Mouse (Mus musculus) Patski (cell line): ENCODE measurements around the gene Gm20388. TPM values are rescaled to one million over a fixed set of nuclear protein-coding genes. Genes with fewer than 3 reads are reported as not detected.

Experiments used
- ATAC-seq: fragments of 100-300 bp; one replicate; pipeline ENCODE4 v1.8.0; 2021
- CTCF ChIA-PET: fragments of 350-600 bp; sonication (Branson Sonifier 250); formaldehyde crosslinking; loops from one replicate; lab custom pipeline; 2022; ENCODE audit warnings: inconsistent platforms; lab: Charles Lee
- POLR2A ChIA-PET: fragments of 350-600 bp; sonication (Branson Sonifier 250); formaldehyde crosslinking; loops from one replicate; lab custom pipeline; 2022; ENCODE audit warnings: antibody characterized with exemption, inconsistent platforms; lab: Charles Lee
- DNase-seq: peaks from one replicate; pipeline ENCODE4 v3.0.0-alpha.2; 2011; ENCODE audit warnings: low read depth, low spot score
- H3K27me3 ChIP-seq: fragments of 371-371 bp; one replicate; pipeline ENCODE4 v1.5.1; 2021
- CTCF ChIP-seq: fragments of 100-300 bp; IDR thresholded peaks from one replicate; pipeline ENCODE4 v1.5.1; 2021
- in situ Hi-C: fragments of 300-500 bp; cut with MboI; formaldehyde crosslinking; loops from 3 replicates; pipeline ENCODE4 v1.11.1; 2018; ENCODE audit warnings: low pct_unique_long_range_greater_than_20kb, mixed read lengths
- polyA plus RNA-seq: library from polyadenylated mRNA; unstranded; gene quantifications from one replicate; pipeline ENCODE4 v1.2.3, GENCODE M21; 2021

Gm20388 gene
- polyA plus RNA-seq, 1 experiment from 2014 or later, result 86.7 TPM

DNA sequence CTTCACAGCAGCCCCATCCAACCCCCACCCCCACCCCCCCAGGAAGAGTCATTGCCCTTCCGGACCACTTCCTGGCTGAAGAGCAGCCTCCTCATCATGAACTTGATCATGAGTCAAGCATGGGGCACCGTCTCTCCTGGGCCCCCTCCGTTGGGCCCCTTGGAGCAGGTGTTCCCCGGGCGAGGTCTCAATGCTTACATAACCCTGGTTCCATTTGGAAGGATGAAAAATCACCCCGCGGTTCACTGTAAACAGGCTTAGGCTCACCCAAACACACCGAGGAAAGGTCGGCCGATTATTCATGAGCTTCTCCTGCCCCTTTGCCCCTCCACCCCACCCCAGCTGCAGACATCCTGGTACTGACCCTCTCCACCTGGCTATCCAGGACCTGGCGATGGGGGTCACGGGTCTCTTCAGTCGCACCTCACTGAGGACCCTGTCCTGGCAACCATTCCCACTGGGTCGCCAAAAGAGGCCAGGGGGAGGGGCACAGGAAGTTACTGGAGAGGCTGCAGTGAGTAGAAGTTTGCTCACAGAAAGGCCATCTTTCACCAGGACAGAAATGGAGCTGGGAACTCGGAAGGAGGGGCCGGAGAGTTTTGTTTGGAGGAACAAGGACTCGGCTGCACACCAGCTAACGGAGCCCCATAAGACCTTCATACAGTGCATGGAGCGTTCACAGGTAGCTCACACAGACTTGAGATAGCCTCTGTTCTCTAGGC, 1133.2 kb downstream of the Gm20388 start:
- H3K27me3 ChIP-seq, result peaks cover 16% of the 10 kb centered on the region
- DNase-seq, result no peak
- in situ Hi-C loops, result no loop called here
- no peak for ATAC-seq
- POLR2A ChIA-PET, result no interaction called here
- no peak for TF ChIP-seq CTCF
- CTCF ChIA-PET, result no interaction called here

DNA sequence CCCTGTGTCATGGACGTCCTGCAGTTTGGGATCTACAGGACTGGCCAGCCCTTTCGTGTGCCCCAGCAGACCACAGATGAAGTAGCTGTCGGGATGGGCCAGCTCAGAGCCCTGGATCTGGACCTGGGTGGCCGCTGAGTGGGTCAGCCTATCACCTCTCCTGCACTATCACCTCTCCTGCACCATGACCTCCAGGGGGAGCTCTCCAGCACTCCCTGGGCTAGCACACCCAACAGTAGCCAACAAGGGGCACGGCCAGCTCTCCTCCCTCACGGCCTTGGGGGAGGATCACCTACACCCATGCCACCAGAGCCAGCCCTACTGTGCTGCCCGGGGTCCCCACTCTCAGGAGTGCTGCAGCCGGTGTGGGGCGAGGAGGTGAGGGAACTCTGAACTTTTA, 1136.8 kb downstream of the Gm20388 start:
- no peak for TF ChIP-seq CTCF
- CTCF ChIA-PET, result interaction anchor here (1.1 kb wide), 2 partner anchors 12 to 45 kb away, joined by 3 to 4 read pairs; no protein-coding TSS in a partner anchor
- POLR2A ChIA-PET, result no interaction called here
- H3K27me3 ChIP-seq, result peaks cover 3% of the 10 kb centered on the region
- DNase-seq (no peak), ATAC-seq (no peak)
- in situ Hi-C loops, result no loop called here

DNA sequence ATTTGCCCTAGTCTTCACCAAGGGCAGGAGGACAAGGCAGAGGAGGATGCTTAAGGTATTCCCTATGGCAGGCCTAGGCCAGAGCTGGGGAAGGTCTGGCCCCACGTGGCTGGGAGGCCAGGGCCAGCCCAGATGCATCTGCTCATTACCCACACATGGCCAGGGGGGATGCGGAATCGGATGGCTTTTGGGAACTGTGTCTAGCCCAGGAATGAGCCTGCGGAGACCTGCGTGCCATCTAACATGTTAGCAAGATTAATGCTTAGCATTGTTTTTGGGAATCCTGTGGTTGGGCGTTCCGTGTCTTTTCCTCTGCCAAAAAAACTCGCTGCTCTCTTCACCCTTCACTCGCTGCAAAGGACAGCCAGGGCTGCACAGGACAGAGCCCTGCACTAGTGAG, 1147.4 kb downstream of the Gm20388 start:
- in situ Hi-C loops, result no loop called here
- TF ChIP-seq CTCF, result no peak
- DNase-seq (no peak), ATAC-seq (no peak)
- CTCF ChIA-PET, result no interaction called here
- POLR2A ChIA-PET, result no interaction called here
- H3K27me3 ChIP-seq, result peaks cover 16% of the 10 kb centered on the region

DNA sequence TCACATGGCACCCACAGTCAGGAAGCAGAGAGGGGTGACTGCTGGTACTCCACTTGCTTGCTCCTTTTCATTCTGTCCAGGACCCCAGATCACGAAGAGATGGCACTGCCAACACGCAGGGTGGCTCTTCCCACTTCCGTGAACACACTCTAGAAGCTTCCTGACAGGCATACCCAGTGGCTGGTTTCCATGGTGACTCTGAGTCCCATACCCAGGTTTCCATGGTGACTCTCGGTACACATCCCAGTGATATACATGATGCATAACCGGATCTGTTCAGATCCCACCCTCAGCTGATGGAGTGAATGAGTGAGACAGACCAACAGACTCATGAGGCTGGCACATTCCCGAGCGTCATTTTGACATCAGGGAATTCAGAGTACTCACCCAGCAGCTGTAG, 1148.5 kb downstream of the Gm20388 start:
- no peak for TF ChIP-seq CTCF
- DNase-seq (no peak), ATAC-seq (no peak)
- ChIA-PET POLR2A (no interaction called here), CTCF (interaction anchor here (1.1 kb wide), 1 partner anchor 12 kb away, joined by 3 read pairs; no protein-coding TSS in a partner anchor)
- in situ Hi-C loops, result no loop called here
- peaks cover 20% of the 10 kb centered on the region for H3K27me3 ChIP-seq

DNA sequence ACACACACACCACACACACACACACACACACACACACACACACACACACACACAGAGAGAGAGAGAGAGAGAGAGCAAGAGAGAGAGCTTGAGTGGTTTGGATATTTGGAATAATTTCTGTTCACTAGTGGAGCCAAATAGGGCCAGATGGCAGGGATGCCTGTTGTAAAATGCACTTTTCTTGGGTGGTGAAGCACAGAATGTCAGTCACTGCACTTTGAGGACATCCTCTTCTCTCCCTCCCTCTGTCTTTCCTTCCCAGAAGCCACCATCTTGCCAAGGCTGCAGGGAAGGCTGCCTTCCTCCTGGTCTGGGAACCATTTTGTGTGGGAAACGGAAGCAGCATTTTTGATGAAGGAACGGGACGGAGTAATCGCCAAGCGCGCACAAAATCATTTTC, 1151.9 kb downstream of the Gm20388 start:
- ATAC-seq (no peak), DNase-seq (no peak)
- no peak for TF ChIP-seq CTCF
- ChIA-PET CTCF (no interaction called here), POLR2A (no interaction called here)
- in situ Hi-C loops, result no loop called here
- peaks cover 4% of the 10 kb centered on the region for H3K27me3 ChIP-seq

DNA sequence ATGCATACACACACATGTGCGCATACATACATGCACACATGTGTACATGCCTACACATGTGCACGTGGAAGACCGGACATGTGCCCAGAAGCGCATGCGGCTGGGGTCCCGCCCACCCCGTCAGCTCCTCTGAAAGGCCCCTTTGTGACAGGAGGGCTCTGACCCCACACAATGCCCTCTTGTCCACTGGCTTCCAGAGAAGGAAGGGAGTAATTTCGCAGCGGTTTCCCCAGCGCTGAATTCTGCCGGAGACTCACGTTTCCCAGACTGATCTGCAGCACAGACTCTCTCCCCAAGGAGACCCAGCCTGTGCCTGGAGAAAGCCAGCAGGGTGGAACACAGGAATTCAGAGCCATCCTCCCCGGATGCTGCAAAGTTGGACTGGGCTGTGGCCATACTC, 1153.0 kb downstream of the Gm20388 start:
- POLR2A ChIA-PET, result no interaction called here
- DNase-seq (no peak), ATAC-seq (no peak)
- TF ChIP-seq CTCF, result no peak
- CTCF ChIA-PET, result no interaction called here
- peaks cover 4% of the 10 kb centered on the region for H3K27me3 ChIP-seq
- in situ Hi-C loops, result no loop called here

DNA sequence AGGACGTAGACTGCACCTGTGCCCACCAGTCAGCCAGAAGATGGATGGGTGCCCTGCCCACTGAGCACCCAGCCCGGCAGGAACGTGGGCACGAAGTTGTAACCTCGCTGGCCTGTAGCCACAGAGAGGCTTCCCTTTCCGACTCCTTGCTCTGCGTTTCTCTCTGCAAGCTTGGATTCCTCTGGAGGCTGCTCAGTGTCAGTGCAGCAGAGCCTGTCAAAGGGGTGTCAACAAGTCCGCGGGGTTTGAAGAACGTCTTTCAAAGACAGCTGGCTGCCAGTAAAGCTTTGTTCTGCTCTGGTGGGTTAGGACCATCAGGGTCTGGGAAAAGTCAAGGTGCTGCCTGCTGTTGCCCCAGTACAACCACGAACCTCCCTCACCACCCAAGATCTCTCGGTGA, 1160.8 kb downstream of the Gm20388 start:
- ChIA-PET POLR2A (no interaction called here), CTCF (no interaction called here)
- no peak for TF ChIP-seq CTCF
- DNase-seq (no peak), ATAC-seq (no peak)
- in situ Hi-C loops, result no loop called here
- H3K27me3 ChIP-seq, result peaks cover 7% of the 10 kb centered on the region

DNA sequence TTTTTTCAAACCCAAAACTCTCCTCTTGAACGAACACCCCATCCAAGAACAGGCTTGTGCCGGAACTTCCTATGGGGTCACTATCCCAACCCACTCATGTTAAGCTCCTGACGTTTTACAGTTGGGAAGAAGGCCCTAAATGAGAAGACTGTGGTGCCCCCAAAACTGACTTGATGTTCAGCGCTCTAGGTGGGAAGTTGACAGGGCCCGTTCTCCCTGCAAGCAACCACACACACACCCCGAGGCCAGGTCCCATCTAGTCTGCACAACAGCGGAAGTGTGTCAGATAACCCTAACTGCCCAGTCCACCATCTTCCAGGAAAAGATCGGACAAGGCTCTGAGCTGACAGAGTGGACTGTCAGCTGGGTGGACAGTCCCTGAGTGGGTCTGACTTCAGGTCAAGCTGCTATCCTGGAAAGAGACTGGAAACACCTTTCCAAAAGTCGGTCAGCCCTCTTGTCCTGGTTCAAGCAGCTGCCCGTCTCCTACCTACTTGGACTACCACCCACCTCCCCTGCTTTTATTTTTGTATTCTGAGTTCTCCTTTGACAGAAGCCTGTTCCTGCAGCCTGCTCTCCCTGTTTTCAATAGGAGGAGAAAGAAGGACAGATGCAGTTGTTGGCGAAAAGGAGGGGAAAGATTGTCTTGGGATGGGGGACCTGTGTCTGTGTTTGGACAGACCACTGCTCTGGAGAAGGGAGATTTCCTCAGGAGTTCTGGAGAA, 1161.9 kb downstream of the Gm20388 start:
- in situ Hi-C loops, result no loop called here
- ATAC-seq, result no peak
- CTCF ChIA-PET, result no interaction called here

DNA sequence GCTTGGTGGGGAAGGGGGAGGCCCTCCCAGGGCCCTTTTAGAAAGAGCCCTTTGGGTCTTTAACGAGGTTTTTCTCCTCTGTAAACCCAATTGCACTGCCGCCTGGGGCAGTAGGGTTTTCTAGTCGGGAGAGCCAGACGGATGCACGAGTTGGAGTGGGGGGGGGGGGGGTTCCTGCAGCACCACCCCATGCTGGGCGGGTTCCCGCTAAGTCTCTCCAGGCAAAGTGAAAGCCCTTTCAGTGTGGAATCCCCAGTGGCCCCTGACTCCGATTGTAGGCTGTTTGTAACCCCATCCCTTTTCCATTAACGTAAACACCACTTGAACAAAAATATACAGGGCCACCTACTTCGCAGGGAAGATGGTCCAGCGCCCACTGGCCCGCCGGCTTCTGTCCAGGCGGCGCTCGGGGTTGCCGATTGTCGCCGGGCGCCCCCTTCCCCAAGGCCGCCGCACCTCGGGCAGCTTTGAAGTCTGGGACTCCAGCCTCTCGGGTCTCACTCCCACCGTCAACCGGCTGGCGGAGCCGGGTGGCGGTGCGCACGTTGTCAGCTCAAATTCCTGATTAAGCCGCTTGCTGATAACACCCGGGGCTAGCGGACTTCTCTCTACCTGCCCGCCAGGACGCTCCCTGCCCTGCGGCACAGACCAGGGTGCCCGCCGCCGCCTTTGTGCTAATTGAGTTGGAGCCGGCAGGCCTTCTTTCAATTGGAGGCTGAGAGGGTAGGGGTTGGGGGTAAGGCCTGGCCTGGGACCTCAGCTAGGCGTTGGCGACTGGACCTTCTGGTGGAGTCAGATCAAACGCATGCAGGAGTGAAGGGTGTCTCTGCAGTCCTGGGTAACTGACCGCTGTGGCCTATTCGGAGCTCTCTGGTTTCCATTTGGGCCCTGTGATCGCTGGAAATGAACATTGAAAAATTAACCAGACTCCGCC, 1162.8 kb downstream of the Gm20388 start:
- in situ Hi-C loops, result no loop called here
- ATAC-seq (no peak), DNase-seq (no peak)
- TF ChIP-seq CTCF, result no peak
- ChIA-PET CTCF (no interaction called here), POLR2A (no interaction called here)
- H3K27me3 ChIP-seq, result peaks cover 7% of the 10 kb centered on the region

More for the DNA sequence above, 1161.9 kb downstream of the Gm20388 start:
- no peak for TF ChIP-seq CTCF
- H3K27me3 ChIP-seq, result peaks cover 7% of the 10 kb centered on the region
- no peak for DNase-seq
- POLR2A ChIA-PET, result no interaction called here

DNA sequence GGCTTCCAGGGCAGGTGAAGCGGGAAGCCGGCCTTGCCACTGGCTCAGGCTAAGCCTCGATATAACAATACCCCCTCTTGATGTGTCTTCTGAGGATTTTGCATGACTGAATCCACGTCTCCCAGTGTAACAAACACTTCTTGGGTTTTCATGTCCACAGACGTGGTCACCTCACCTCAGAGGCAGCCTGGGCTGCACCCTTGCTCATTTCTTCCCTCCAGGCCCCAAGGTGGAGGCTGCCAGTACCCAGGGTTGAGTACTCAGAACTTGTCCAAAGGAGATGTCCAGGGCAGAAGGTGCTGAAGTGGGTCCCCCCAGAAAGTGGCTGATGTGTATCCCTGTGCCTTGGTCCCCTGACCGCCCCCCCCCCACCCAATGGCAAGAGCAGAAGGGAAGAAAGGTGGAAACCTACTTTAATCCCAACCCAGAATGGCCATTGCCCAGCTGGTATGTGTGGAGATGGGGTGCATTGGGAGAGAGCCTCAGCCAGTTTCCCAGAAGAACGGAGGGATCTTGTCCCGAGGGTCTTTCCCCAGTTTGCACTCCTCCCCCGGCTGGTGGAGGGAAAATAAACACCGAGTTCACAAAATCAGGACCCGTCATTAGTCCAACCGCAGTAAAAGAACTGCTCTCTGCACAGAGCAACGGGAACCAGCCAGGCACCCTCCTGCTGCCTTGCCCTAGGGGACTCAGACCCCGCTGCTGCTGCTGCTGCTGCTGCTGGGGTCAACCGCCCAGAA, 1163.6 kb downstream of the Gm20388 start:
- no peak for TF ChIP-seq CTCF
- in situ Hi-C loops, result no loop called here
- H3K27me3 ChIP-seq, result peaks cover 7% of the 10 kb centered on the region
- ATAC-seq (no peak), DNase-seq (no peak)
- CTCF ChIA-PET, result no interaction called here
- POLR2A ChIA-PET, result no interaction called here
